Mouse (Mus musculus): ENCODE data around the gene Ttll13.

DNA sequence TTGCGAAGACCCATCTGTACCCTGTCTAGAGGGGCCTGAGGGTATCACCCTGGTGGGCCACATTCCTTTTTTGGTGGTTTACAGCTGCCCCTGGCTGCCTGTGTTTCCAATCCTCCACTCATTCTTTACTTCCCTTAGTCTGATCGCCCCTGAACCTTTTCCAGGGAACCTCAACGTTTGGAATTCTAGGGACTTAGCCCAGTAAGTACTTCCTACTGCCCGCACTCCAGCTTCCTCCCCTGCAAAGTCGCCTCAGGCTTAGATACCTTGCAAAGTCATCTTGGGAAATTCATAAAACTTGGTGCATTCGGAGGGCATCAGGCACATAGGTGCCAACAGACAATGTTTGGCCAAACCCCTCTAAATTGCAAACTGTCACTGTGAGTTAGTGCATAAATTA is 46.9 kb upstream of the Ttll13 start:
- TF ChIP-seq POLR2A (IDR thresholded peaks at IDR 0.05; ENCODE audit: insufficient read depth, low read length) (no peak), CTCF (IDR thresholded peaks at IDR 0.05; ENCODE audit: low read depth, low read length) (no peak)

Data from ES-Bruce4 (cell line).